Mouse (Mus musculus): ENCODE results near the gene Clec3b.

DNA sequence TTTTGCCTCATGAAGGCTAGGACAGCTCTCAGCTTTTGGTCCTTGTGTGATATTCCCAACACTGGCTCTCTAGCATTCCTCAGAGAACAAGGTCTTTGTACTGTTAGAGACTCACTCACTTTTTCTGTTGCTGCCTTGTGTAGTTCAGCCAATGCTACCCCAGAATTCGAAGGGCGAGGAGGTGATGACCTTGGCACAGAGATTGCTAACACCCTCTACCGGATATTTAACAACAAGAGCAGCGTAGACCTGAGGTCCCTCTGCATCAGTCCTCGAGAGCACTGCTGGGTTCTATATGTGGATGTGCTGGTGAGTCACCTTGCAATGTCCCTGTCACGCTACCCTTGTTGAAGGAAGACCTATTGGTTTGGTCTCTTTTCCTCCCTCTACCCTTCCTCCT lies 23.1 kb upstream of the Clec3b start:
- TF ChIP-seq CTCF (IDR thresholded peaks at IDR 0.05; ENCODE audit: low read depth) (no peak), EP300 (IDR thresholded peaks at IDR 0.05; ENCODE audit: low read depth) (no peak)

Data from liver, postnatal 0 days (tissue).